Mouse (Mus musculus): ENCODE results near the gene Tubb1. TPM values are rescaled to one million over a fixed set of nuclear protein-coding genes. Genes with fewer than 3 reads are reported as not detected.

The Tubb1 gene
- total RNA-seq, 2 experiments from 2014 or later = 0.86 to 3.1 TPM

- DNase-seq (ENCODE audit: low spot score in 2 of 2) = no peak
Observed at GRCm38 (mm10) chr2:174501517-174501916, 51.0 kb downstream of the Tubb1 start.

GRCm38 (mm10) chr2:174502321-174502720 lies 51.8 kb downstream of the Tubb1 start:
- DNase-seq (ENCODE audit: low spot score in 2 of 2) = no peak

GRCm38 (mm10) chr2:174502831-174503460 lies 52.5 kb downstream of the Tubb1 start:
- DNase-seq (ENCODE audit: low spot score in 2 of 2) = peak; percentile 29 to 47

Other genes with a start within 250 kb of the Tubb1 start
- 1,000 to 10,000 TPM; 2,555 to 2,708 TPM for gene Gnas, start 166.4 kb upstream of the Tubb1 start, total RNA-seq (2021)
- 1 to 10 TPM; 1.3 to 1.7 TPM for gene Gm20721, start 104.0 kb upstream of the Tubb1 start, total RNA-seq (2021)
- gene Nelfcd, start 34.9 kb upstream of the Tubb1 start, total RNA-seq (2021) = 10 to 100 TPM; 47.1 to 55.3 TPM
- 100 to 1,000 TPM; 193 to 196 TPM for gene Ctsz, start 11.7 kb upstream of the Tubb1 start, total RNA-seq (2021)
- gene Atp5e, start 13.4 kb downstream of the Tubb1 start, total RNA-seq (2021) = 100 to 1,000 TPM; 546 to 718 TPM
- gene Prelid3b, start 22.4 kb downstream of the Tubb1 start, total RNA-seq (2021) = 100 to 1,000 TPM; 118 to 119 TPM
- gene Zfp831, start 192.8 kb downstream of the Tubb1 start, total RNA-seq (2021) = under 1 TPM; 0.07 to 0.13 TPM